Mouse (Mus musculus): Measurements from ENCODE around the gene 2010300C02Rik.

2010300C02Rik gene

DNA sequence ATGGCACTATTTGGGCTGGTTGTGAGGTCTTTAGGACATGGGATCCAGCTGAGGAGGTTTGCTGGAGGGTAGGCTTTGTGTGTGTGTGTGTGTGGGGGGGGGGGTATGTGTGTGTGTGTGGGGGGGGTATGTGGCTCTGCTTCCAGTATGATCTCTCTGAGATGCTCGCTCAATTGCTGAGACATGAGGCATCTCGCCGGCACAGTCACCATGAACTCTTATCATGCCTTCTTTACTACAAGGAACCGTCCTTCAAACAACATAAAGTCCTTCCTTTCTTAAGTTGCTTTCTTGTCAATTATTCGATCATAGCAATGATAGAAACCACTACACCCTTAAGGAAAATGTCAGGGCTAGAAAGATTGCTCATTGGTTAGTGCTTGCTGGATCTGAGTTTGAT, 8.8 kb downstream of the 2010300C02Rik start:
- no peak for DNase-seq

DNA sequence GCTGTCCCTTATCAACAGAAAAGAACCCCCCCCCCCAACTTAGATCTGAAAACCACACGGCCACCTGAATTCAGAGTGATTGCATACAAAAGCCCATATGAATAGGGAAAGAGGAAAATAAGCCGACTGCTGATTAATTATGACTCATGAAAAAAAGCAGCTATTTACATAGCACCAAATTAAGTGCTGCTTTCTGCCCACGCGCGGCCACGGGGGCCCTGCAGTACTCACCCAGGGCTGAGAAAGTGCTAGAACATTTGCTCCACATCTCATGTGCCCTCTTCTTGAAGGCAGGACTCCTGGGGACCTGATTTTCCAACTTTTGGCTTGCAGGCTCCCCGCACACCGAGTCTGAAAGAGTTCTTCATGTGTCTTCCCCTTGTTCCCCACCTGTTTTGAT, 10.1 kb downstream of the 2010300C02Rik start:
- DNase-seq = no peak

- no peak for DNase-seq
Observed at GRCm38 (mm10) chr1:37708270-37708955, 11.5 kb downstream of the 2010300C02Rik start.

GRCm38 (mm10) chr1:37702326-37702725, 17.6 kb downstream of the 2010300C02Rik start:
- no peak for DNase-seq

DNA sequence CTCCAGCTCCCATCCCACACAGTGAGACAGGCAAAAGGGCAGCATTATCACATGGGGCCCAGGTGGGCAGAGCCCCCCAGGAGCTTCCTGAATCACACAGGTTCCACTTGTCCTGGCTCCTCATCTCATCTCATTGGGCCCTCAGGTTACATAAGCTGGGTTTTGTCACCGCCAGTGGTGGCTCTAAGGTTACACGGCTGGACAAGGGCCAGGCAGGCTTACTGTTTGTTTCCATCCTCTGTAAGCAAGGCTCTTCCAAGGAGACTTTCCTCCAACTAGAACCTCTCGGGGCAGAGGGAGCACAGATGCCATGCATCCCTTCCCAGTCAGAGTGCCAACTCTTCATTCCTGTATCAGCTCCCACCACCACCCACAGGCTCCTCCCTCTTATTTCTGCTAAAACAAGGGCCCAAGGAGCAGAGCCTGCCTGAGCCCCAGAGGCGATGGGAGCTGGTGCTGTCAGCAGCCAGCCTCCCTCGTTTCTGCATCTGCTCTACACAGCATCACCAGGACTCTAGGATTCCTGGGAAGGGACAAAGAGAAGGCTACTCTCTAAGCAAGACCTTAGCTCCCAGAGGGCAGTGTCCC, 20.9 kb downstream of the 2010300C02Rik start:
- DNase-seq = no peak

GRCm38 (mm10) chr1:37698186-37698839, 21.6 kb downstream of the 2010300C02Rik start:
- no peak for DNase-seq

GRCm38 (mm10) chr1:37696918-37697317, 23.0 kb downstream of the 2010300C02Rik start:
- no peak for DNase-seq

DNA sequence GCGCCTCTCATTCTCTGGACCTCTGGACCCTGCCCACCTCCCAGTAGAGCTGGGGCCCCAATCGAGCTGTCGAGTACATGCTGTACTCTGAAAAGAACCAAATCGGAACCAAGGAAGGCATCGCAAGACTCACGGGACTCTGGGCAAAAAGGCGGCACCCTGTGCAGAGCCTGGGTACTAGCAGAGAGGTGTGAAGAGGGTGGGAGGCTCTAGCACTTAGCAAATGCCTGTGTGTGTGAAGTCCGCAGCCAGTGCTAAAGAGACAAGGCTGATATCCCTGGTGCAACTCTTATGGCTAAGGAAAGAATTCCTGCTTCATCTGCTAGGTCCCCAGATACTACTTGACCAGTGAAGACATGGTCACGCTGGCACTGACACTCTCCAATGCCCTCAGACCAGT, 24.2 kb downstream of the 2010300C02Rik start:
- DNase-seq = no peak

- peak; percentile 44 for DNase-seq
Observed at GRCm38 (mm10) chr1:37694417-37694816, 25.5 kb downstream of the 2010300C02Rik start.

DNA sequence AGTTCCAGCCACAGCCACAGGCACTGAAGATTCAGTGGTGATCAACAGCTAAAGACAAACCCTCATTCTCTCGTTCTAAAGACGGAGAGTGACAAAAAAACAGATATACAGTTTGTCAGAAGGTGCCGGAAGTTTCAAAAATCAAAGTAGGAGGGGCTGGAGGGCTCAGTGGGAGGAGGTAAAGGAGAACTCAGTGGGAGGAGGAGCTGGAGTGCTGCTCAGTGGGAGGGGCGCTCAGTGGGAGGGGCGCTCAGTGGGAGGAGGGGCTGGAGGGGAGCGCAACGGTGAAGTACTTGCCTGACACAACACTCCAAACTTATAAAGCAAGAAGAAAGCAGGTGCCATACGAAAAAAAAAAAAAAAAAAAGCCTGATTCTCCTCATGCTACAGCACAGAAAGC, 28.7 kb downstream of the 2010300C02Rik start:
- peak; percentile 38 for DNase-seq

GRCm38 (mm10) chr1:37690665-37691064, 29.2 kb downstream of the 2010300C02Rik start:
- no peak for DNase-seq

DNA sequence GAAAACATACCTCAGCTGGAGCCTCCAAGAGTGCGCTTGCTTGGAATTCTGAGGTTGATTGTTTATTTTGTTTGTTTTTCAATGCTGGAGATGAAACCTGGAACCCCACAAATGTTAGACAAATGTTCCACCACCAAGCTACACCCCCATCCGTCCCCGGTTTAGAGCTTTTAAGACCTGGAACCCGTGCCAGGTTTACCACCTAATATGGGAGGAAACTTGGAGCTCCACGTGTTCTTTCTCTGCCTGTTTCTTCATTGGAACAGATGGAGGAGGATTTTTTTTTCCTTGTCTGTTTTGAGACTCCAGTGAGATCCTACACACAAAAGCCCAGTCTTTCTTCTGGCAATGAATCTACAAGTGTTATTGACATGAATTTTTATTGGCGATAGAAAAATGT, 30.2 kb downstream of the 2010300C02Rik start:
- no peak for DNase-seq

- DNase-seq = no peak
Observed at GRCm38 (mm10) chr1:37688351-37688750, 31.5 kb downstream of the 2010300C02Rik start.

DNA sequence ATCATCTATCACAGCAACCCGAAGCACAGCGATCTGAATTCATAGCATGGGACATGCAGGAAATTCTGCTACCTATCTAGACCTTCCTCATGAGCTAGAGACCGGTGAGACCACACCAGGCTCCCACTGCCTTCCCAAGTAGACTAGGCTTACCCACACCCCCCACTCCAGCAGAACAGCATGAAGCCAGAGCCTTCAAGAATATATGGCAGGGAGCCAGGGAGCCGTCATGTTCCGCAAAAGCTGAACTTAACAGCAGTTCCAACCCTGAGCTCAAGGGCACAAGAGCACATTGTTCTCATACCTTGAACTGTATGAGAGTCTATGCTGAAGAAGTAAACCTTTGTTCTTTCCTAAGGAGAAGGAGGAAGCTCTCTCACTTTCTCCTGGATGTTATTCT, 32.4 kb downstream of the 2010300C02Rik start:
- peak; percentile 26 for DNase-seq

- no peak for DNase-seq
Observed at GRCm38 (mm10) chr1:37686953-37687441, 32.9 kb downstream of the 2010300C02Rik start.

DNA sequence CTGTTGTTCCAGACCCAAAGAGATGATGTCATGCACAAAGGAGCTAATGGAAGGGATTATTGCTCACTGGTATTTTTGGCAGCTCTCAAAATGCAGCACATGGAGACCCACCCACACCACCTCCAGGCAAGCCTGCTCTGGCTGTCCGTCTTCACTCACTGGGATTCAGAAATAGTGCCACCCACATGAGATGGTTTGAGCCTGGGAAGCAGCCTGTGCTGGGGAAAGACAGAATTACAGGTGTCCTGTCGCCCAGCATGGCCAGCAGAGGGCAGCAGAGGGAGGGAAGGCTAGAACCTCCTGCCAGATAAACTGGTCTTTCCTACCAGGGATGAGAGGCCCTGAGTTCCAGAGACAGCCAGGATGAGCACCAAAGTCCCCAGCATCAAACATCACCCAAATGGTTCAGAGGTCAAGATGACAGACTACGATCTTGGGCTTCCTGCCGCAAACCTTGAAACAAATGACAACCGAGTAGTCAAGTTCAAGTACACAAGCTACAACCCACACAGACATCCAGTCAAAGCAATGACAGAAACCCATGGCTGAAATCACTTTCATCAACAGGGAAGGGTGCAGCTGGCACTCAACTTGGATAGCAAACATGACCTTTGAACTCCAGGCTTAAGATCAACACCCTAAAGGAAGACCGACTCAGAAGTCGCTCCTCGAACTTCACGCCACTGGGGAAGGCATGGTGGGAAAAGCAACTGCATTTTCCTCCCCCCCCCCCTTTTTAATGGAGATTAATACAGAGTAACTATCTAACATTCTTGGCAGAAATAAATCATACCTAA, 41.4 kb downstream of the 2010300C02Rik start:
- DNase-seq = peak; percentile 90

GRCm38 (mm10) chr1:37676967-37677512, 42.8 kb downstream of the 2010300C02Rik start:
- DNase-seq = no peak

DNA sequence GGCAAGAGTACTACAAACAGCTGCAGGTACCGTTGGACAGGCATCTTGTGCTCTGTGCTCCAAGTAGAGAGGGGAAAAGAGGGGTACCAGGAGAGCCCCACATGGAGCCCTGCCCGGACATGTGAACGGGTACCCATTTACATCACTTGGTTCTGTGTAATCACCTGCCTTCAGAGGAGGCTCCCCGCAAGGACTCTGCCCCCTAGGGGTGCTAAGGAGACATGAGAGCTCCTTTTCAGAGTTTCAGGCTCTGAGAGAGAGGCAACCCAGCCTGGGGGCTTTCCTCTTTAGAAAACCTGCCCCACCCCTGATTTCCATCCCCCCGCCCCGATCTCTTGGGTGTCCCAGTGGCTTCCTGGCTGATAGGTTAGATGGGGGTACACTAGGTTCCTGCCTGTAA, 44.4 kb downstream of the 2010300C02Rik start:
- DNase-seq = no peak

GRCm38 (mm10) chr1:37674266-37674665, 45.6 kb downstream of the 2010300C02Rik start:
- DNase-seq = no peak

- no peak for DNase-seq
Observed at GRCm38 (mm10) chr1:37671316-37671715, 48.6 kb downstream of the 2010300C02Rik start.

DNA sequence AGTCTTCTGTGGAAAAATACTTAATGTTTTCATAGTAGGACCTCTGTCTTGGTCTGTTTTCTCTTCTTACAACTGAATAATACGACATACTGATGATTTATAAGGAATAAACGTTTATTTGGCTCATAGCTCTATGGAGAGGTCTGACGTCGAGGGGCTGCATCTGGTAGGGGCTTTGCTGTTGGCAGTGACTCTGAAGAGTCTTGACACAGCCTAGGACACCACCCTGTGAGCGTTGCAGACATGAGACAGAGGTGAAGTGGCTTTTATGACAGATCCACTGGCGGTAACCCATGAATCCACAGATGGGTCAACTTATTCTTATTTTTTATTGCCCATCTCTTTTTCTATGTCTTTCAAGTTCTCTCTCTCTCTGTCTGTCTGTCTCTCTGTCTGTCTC, 52.5 kb downstream of the 2010300C02Rik start:
- no peak for DNase-seq

DNA sequence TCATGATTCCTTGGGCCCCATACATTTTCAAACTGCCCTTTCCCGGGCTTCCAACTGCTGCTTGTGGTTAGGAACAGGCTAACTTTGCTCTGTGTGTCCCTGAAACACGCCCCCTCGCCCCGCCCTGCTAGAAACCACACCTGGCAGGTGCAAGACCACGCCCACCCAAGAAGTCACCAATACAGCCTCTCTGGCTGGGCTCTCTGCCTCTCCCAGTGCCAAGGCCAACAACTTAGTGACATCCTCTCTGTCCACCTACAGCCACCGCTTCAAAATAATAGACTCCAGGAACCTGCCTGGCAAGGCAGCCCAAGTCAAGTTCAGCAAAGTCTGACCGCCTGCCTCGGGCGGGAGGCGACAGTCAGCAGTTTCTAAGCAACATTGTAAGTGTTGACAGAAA, 53.3 kb downstream of the 2010300C02Rik start:
- DNase-seq = peak; percentile 73

All from kidney, postnatal 10 days (tissue).